Mouse (Mus musculus): ENCODE measurements at regions not wholly inside any gene's neighbourhood (a gene's known extent, or its start where the extent isn't known, plus 50 kb on each side); places are given as distances from the start of the nearest gene placed in this dataset.

GRCm38 (mm10) chr2:116942321-116942791 is 63.9 kb downstream of the Tmco5 start:
- no peaks in the 10 kb centered on the region for H3K27me3 ChIP-seq (ENCODE audit: control insufficient read depth, insufficient read depth, low read length)
- ATAC-seq (ENCODE audit: insufficient read depth) (peak; percentile 45; the same call in 1 of the 2 replicates), DNase-seq (ENCODE audit: low read depth in 3 of 3, low spot score in 3 of 3) (no peak)
- no peak overlapping the region for H3K4me2 ChIP-seq (ENCODE audit: low read depth)
- WGBS (ENCODE audit: insufficient replicate concordance), result 21% methylated on average over 8 of the region's 8 CpGs
- H3K9ac ChIP-seq (replicated peaks), result no peak overlapping the region
- no peak overlapping the region for H3K4me3 ChIP-seq (ENCODE audit: insufficient read depth in 1 of 2, low read depth in 2 of 2, low read length in 2 of 2)
- TF ChIP-seq CTCF (IDR thresholded peaks at IDR 0.05; ENCODE audit: low read depth), result no peak
- no peak for TF ChIP-seq EP300 (IDR thresholded peaks at IDR 0.05; ENCODE audit: low read depth)
- no peaks in the 10 kb centered on the region for H3K9me3 ChIP-seq (ENCODE audit: control insufficient read depth, low read length)
- no peak overlapping the region for H3K27ac ChIP-seq
- H3K4me1 ChIP-seq (replicated peaks; ENCODE audit: control insufficient read depth in 2 of 2, insufficient read depth in 2 of 2, low read length in 1 of 2), result peaks cover 0 to 9% of the 10 kb centered on the region in 2 experiments; a peak in 1 of 4 replicates
- no peaks in the 10 kb centered on the region for H3K36me3 ChIP-seq (replicated peaks; ENCODE audit: control insufficient read depth, insufficient read depth, low read depth)

GRCm38 (mm10) chr2:116948538-116948937 is 70.0 kb downstream of the Tmco5 start:
- TF ChIP-seq CTCF (IDR thresholded peaks at IDR 0.05; ENCODE audit: low read depth) (no peak), EP300 (IDR thresholded peaks at IDR 0.05; ENCODE audit: low read depth) (no peak)
- no peaks in the 10 kb centered on the region for H3K36me3 ChIP-seq (replicated peaks; ENCODE audit: control insufficient read depth, insufficient read depth, low read depth)
- DNase-seq (ENCODE audit: low read depth in 3 of 3, low spot score in 3 of 3), result no peak
- no peaks in the 10 kb centered on the region for H3K27me3 ChIP-seq (ENCODE audit: control insufficient read depth, insufficient read depth, low read length)
- no peak overlapping the region for H3K4me3 ChIP-seq (ENCODE audit: insufficient read depth in 1 of 2, low read depth in 2 of 2, low read length in 2 of 2)
- no peak overlapping the region for H3K4me2 ChIP-seq (ENCODE audit: low read depth)
- no peak overlapping the region for H3K9ac ChIP-seq (replicated peaks)
- ATAC-seq (ENCODE audit: insufficient read depth), result no peak
- WGBS (ENCODE audit: insufficient replicate concordance), result 59% methylated on average over 3 of the region's 3 CpGs
- H3K27ac ChIP-seq, result no peak overlapping the region
- no peaks in the 10 kb centered on the region for H3K9me3 ChIP-seq (ENCODE audit: control insufficient read depth, low read length)
- H3K4me1 ChIP-seq (replicated peaks; ENCODE audit: control insufficient read depth in 2 of 2, insufficient read depth in 2 of 2, low read length in 1 of 2), result no peaks in the 10 kb centered on the region

GRCm38 (mm10) chr2:116949741-116950140 is 71.2 kb downstream of the Tmco5 start:
- ATAC-seq (ENCODE audit: insufficient read depth) (no peak), DNase-seq (ENCODE audit: low read depth in 3 of 3, low spot score in 3 of 3) (no peak)
- Histone ChIP-seq H3K4me2 (ENCODE audit: low read depth) (no peak overlapping the region), H3K36me3 (replicated peaks; ENCODE audit: control insufficient read depth, insufficient read depth, low read depth) (no peaks in the 10 kb centered on the region), H3K27me3 (ENCODE audit: control insufficient read depth, insufficient read depth, low read length) (no peaks in the 10 kb centered on the region), H3K27ac (no peak overlapping the region), H3K4me3 (ENCODE audit: insufficient read depth in 1 of 2, low read depth in 2 of 2, low read length in 2 of 2) (no peak overlapping the region), H3K9ac (replicated peaks) (no peak overlapping the region), H3K4me1 (replicated peaks; ENCODE audit: control insufficient read depth in 2 of 2, insufficient read depth in 2 of 2, low read length in 1 of 2) (no peaks in the 10 kb centered on the region), H3K9me3 (ENCODE audit: control insufficient read depth, low read length) (no peaks in the 10 kb centered on the region)
- 59% methylated on average over 3 of the region's 3 CpGs for WGBS (ENCODE audit: insufficient replicate concordance)
- TF ChIP-seq EP300 (IDR thresholded peaks at IDR 0.05; ENCODE audit: low read depth) (no peak), CTCF (IDR thresholded peaks at IDR 0.05; ENCODE audit: low read depth) (no peak)

GRCm38 (mm10) chr2:116950154-116950553 is 71.7 kb downstream of the Tmco5 start:
- 74% methylated on average over 5 of the region's 5 CpGs for WGBS (ENCODE audit: insufficient replicate concordance)
- no peak overlapping the region for H3K27ac ChIP-seq
- no peaks in the 10 kb centered on the region for H3K27me3 ChIP-seq (ENCODE audit: control insufficient read depth, insufficient read depth, low read length)
- H3K9ac ChIP-seq (replicated peaks), result no peak overlapping the region
- DNase-seq (ENCODE audit: low read depth in 3 of 3, low spot score in 3 of 3) (no peak), ATAC-seq (ENCODE audit: insufficient read depth) (no peak)
- no peak overlapping the region for H3K4me2 ChIP-seq (ENCODE audit: low read depth)
- H3K4me3 ChIP-seq (ENCODE audit: insufficient read depth in 1 of 2, low read depth in 2 of 2, low read length in 2 of 2), result no peak overlapping the region
- H3K9me3 ChIP-seq (ENCODE audit: control insufficient read depth, low read length), result no peaks in the 10 kb centered on the region
- no peaks in the 10 kb centered on the region for H3K4me1 ChIP-seq (replicated peaks; ENCODE audit: control insufficient read depth in 2 of 2, insufficient read depth in 2 of 2, low read length in 1 of 2)
- H3K36me3 ChIP-seq (replicated peaks; ENCODE audit: control insufficient read depth, insufficient read depth, low read depth), result no peaks in the 10 kb centered on the region
- TF ChIP-seq CTCF (IDR thresholded peaks at IDR 0.05; ENCODE audit: low read depth), result no peak
- TF ChIP-seq EP300 (IDR thresholded peaks at IDR 0.05; ENCODE audit: low read depth), result no peak

GRCm38 (mm10) chr2:116951481-116951880 is 73.0 kb downstream of the Tmco5 start:
- no peaks in the 10 kb centered on the region for H3K36me3 ChIP-seq (replicated peaks; ENCODE audit: control insufficient read depth, insufficient read depth, low read depth)

More at GRCm38 (mm10) chr2:116951481-116951880, 73.0 kb downstream of the Tmco5 start:
- H3K27ac ChIP-seq, result no peak overlapping the region
- no peaks in the 10 kb centered on the region for H3K27me3 ChIP-seq (ENCODE audit: control insufficient read depth, insufficient read depth, low read length)
- no peaks in the 10 kb centered on the region for H3K9me3 ChIP-seq (ENCODE audit: control insufficient read depth, low read length)
- no peak overlapping the region for H3K9ac ChIP-seq (replicated peaks)
- WGBS (ENCODE audit: insufficient replicate concordance), result 63% methylated on average over 1 of the region's 1 CpGs
- no peak overlapping the region for H3K4me3 ChIP-seq (ENCODE audit: insufficient read depth in 1 of 2, low read depth in 2 of 2, low read length in 2 of 2)
- ATAC-seq (ENCODE audit: insufficient read depth) (no peak), DNase-seq (ENCODE audit: low read depth in 3 of 3, low spot score in 3 of 3) (no peak)
- H3K4me1 ChIP-seq (replicated peaks; ENCODE audit: control insufficient read depth in 2 of 2, insufficient read depth in 2 of 2, low read length in 1 of 2), result no peaks in the 10 kb centered on the region
- H3K4me2 ChIP-seq (ENCODE audit: low read depth), result no peak overlapping the region
- TF ChIP-seq CTCF (IDR thresholded peaks at IDR 0.05; ENCODE audit: low read depth) (no peak), EP300 (IDR thresholded peaks at IDR 0.05; ENCODE audit: low read depth) (no peak)
